Mouse (Mus musculus) urinary bladder, postnatal 25 days (tissue): ENCODE data around the gene 1600012H06Rik.
"Not testable (repeated sequence)": the region's sequence is repeated elsewhere in the genome, so short reads cannot be mapped to it uniquely, and the experiment has no call there.

Experiments
- DNase-seq: peaks from one replicate; pipeline ENCODE4 v3.0.0; 2022; ENCODE audit warnings: low spot score

Gene 1600012H06Rik

GRCm38 (mm10) chr17:14943009-14943728 is at the start of gene 1600012H06Rik, which contains the start of gene Wdr27:
Gene 1600012H06Rik, plus strand, starts transcription at chr17:14943184.
Gene Wdr27, minus strand, starts transcription at chr17:14943158.
- DNase-seq, result peak; percentile 99

DNA sequence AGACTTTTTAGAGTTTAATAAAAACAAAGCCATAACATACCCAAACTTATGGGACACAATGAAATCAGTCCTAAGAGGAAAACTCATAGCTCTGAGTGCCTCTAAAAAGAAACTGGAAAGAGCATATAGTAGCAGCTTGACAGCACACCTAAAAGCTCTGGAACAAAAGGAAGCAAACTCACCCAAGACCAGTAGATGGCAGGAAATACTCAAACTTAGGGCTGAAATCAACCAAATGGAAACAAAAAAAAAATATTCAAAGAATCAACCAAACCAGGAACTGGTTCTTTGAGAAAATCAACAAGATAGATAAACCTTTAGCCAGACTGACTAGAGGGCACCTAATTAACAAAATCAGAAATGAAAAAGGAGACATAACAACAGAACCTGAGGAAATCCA is 47.9 kb upstream of the 1600012H06Rik start:
- not testable (repeated sequence) for DNase-seq

GRCm38 (mm10) chr17:14898972-14899371 is 44.0 kb upstream of the 1600012H06Rik start:
- no peak for DNase-seq

DNA sequence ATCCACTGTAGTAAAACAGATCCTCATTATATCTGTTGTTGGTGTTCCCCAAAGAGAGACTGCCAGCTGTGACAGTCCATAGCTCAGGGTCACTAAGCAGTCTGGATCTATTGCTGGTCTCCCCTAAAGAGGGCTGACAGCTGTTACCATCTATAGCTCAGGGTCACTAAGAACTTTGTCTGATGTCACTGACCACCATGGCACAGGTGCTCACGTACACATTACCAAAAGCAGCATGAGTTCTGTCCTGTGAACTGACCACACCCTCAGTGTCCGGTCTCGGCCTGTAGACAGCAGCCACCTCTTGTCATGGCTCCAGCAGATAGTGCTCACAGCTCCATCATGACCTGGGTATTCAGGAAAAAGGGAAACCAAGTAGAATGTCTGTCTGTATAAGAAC is 39.8 kb upstream of the 1600012H06Rik start:
- no peak for DNase-seq

DNA sequence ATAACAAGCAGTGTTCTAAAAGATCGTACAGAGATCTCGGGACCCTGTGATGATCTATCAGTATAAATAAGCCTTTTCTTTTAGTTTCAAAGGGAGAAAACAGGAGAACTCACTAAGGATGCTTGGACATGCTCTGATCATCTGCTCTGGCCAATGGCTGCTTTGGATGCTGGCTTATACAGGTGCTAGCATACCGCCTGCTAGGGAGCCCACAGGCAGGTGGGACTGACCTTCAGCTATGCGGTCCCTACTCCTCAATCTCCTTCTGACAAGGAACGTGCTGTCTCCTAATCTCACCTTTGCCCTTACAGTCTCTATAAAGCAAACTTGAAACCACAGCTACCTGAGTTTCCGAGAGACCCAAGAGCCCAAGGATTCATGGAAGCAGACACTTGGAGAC is 38.8 kb upstream of the 1600012H06Rik start:
- DNase-seq, result no peak

GRCm38 (mm10) chr17:14904637-14905265 is 38.2 kb upstream of the 1600012H06Rik start:
- DNase-seq, result peak; percentile 64

GRCm38 (mm10) chr17:14906611-14907010 is 36.4 kb upstream of the 1600012H06Rik start:
- peak; percentile 7 for DNase-seq

DNA sequence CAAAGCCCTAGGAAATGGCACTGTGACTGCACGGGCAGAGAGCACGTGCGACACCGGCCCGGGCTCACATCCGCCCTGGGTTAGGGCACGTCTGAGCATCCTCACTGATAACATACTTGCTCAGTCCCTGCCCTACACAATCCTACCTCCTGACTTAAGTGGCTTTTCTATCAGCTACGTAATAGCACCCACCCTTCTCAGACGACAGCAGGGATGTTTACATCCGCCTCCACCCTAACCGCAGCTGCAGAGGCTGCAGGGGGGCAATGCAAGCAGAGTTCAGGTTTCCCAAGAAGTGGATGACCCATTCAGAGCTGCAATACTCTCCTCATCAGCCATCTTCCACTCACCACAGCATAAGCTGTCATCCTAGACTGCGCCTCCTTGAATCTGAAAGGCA is 35.8 kb upstream of the 1600012H06Rik start:
- DNase-seq, result no peak

DNA sequence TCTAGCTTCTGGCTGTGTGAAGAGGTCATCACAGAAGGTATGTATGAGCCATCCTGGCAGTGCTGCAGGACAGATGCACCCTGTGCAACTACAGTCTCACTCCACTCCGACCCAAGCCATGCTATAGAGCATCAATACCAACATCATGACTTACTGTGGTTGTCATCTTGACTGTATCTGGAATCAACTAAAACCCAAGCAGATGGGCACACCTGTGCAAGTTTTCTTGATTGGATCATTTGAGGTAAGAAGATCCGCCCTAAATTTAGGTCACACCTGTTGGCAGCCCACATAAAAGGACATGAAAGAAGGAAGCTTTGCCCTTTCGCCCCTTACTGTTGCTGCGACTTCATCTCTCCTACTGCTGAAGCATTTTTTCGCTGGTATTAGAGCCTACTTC is 33.7 kb upstream of the 1600012H06Rik start:
- DNase-seq, result no peak

- DNase-seq, result no peak
These were observed 32.2 kb upstream of the 1600012H06Rik start for GRCm38 (mm10) chr17:14910771-14911170.

- DNase-seq, result no peak
These were observed 30.6 kb upstream of the 1600012H06Rik start for GRCm38 (mm10) chr17:14912420-14912819.

DNA sequence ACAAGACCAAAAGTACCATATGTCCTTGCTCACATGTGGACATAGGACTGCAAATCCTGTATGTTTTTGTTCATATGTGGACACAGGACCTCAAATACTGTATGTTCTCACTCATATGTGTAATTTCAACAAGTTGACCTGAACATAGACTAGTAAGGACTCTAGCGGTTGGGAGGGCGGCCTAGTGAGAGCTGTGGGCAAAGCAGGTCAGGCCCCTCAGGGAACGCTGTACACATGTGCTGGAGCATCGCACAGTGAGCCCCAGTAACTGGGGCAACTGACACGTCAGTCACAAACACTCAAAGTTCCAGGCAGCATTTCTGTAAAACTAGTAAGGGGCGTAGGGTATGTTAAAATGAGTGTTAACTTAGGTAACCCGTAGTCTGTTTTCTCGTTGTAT is 30.0 kb upstream of the 1600012H06Rik start:
- DNase-seq, result no peak

DNA sequence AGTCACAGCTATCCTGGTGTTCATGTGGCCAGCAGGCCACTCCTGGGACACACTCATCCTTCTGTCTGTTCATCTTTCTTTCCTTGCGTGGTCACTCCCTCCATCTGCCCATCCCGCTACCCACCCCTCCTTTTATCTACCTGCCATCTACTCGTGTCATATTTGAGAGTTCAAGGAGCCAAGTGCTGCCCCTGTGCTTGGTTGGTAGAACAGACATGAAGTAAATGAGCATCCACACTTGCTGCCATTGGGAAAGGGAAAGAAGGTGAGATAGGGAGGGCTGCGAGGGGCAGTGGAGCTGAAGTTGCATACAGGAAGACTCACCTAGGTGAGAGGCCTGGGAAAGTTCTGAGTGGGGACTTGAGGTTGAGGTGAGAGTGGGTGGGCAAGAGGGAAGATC is 28.6 kb upstream of the 1600012H06Rik start:
- no peak for DNase-seq

DNA sequence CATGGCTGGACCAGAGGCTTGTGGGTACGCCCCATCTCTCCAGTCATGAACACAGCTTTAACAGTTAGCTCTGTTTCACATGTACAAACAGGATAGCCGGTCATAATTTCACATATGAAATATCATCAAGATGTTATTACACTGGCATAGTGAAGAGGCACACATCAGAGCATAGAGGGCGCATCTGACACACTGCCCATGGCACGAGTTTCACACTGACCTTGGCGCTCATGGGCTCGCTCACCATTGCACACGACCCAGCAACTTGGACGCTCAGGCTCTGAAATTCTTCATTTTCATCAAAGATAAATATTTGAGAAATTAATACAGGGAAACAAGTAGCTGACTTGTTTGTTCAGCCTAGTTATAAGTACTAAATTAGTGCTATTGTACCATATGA is 25.1 kb upstream of the 1600012H06Rik start:
- DNase-seq, result no peak

GRCm38 (mm10) chr17:14921582-14921981 is 21.4 kb upstream of the 1600012H06Rik start:
- DNase-seq, result no peak

DNA sequence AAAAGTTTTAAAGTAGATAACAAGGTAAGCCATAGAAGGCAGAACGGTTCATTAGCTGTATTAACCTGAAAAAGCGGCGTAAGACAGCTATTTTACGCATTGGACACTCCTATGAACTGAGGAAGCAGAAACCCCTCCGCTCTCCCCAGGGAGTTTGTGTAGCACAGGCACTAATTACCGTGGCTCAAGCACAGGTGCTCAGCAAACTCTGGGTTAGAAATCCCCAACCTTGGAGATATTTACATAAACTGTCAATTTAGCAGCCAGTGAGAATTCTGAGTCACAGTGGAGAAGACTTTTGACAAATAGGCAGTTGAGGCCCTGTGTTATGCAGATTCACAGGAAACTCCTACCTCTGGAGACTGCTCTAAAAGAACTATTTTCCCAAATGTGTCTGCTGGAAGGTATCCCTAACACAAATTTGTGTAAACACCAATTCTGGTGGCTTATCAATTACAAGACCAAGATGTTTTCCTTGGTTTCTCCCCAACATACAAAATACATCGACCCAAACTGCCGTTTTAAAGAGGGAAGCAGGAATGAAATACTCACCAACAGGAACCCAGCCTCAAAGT is 15.3 kb upstream of the 1600012H06Rik start:
- no peak for DNase-seq

GRCm38 (mm10) chr17:14928631-14929030 is 14.4 kb upstream of the 1600012H06Rik start:
- DNase-seq, result no peak

DNA sequence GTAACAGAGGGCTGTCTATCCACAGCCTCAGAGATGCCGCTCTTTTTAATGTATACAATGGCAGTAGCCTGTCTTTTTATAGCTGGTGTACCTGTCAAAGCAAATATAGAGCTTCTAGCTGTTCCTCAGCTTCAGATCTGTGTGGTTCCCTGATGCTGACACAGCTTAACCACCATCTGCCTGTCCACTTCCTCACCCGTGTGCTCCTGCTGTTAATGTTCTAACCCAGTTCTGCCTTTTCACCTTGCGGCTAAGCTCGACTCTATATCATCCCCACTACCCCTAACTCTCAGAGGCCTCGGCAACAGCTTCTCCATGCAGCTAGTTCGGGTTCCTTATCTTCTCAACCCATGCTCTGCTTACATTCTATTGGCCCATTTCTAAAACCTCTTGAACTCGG is 12.3 kb upstream of the 1600012H06Rik start:
- no peak for DNase-seq

DNA sequence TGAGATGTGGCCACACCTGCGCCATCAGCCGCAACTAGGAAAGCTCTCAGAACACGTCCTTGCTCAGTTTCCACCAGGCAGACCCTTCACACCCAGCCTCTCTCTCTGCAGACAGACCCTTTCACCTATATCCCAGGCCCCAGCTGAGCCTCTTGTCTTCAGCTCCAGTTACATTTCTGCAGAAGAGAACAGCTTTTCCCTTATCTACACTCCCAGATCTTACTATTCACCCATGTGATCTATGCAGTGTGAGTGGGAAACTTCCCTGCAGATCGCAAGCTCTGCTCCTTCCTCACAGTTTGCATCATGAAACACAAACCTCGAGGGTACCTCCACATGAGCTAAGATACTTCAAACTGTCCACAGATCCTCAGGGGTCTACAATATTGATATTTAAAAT is 11.5 kb upstream of the 1600012H06Rik start:
- DNase-seq, result no peak

DNA sequence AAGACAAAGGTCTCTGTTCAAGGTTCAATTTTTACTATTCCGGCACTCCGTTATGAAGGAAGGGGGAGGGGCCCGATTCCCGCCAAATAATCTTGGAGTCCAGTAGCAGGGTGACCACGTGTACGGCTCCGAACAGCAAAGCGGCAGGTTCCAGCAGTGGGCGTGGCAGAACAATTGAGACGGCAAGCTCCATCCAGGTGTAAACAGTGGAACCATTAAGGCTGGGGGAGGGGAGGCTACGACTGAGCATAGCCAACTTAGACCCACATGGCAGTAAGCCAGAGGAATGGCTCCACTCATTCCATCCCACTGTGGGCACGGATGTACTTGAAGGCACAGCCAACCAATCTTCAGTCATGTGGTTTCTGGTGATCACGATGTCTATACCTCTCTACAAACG is 7.7 kb upstream of the 1600012H06Rik start:
- DNase-seq, result not testable (repeated sequence)

GRCm38 (mm10) chr17:14935841-14936605 is 7.0 kb upstream of the 1600012H06Rik start:
- DNase-seq, result no peak

- DNase-seq, result not testable (repeated sequence)
These were observed 803 bp upstream of the 1600012H06Rik start for GRCm38 (mm10) chr17:14942181-14942580.

DNA sequence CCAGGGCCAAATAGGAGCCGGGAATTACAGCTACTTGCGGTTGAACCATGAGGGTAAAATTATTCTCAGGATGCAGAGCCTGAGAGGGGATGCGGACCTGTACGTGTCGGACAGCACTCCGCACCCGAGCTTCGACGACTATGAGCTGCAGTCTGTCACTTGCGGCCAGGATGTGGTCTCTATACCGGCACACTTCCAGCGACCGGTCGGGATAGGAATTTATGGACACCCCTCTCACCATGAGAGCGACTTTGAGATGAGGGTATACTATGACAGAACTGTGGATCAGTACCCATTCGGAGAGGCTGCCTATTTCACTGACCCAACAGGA is 710 bp downstream of the 1600012H06Rik start:
- peak; percentile 10 for DNase-seq
